Mouse (Mus musculus) left cerebral cortex, postnatal 25 days (tissue): Measurements from ENCODE around the gene Tcp10b. TPM values are rescaled to one million over a fixed set of nuclear protein-coding genes. Genes with fewer than 3 reads are reported as not detected.
"Not testable (repeated sequence)": the region's sequence is repeated elsewhere in the genome, so short reads cannot be mapped to it uniquely, and the experiment has no call there.

Experiments
- DNase-seq, 2 experiments: peaks; one replicate each; pipeline ENCODE4 v3.0.0; 2022; ENCODE audit warnings: low spot score in 2 of 2, mixed read lengths in 1 of 2
- intact Hi-C: fragments of 180-260 bp; cut with DNase I; formaldehyde crosslinking; loops from one replicate; pipeline ENCODE4 v1.15.1; 2025
- total RNA-seq, 2 experiments: library from RNA; stranded (reverse); gene quantifications; 2 replicates each; pipeline ENCODE4 v1.2.3; 2021

Gene Tcp10b
- under 1 TPM; 0.23 to 0.30 TPM for total RNA-seq

DNA sequence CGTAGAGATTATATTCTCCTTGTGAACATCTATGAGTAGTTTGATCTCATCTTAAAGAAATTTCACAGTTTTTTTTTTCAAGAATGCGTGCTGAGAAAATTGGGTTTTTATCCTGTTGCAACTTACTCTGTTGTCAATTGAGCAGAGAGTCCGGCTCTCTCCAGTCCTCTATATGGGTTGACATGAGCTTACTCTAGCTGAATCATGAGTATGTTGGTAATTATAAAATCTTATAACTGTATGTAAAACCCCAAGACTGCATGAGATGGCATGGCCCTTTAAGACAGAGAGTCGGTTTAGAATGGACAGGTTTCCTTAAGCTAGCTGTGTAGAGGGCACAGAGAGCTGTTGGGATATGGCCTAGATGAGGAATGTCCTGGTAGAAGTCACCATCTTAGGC lies at the start of gene Tcp10b:
Gene Tcp10b (plus strand): TSS at position 301 of the 400 bp plus-strand sequence.
- DNase-seq, intact Hi-C loops: not testable (repeated sequence)

GRCm38 (mm10) chr17:13013316-13013715 lies 47.6 kb upstream of the Tcp10b start:
- intact Hi-C loops = no loop called here

GRCm38 (mm10) chr17:13036627-13037192 lies 24.2 kb upstream of the Tcp10b start:
- intact Hi-C loops, DNase-seq: not testable (repeated sequence)

More at GRCm38 (mm10) chr17:13013316-13013715, 47.6 kb upstream of the Tcp10b start:
- no peak for DNase-seq

GRCm38 (mm10) chr17:13043846-13044673 lies 16.8 kb upstream of the Tcp10b start:
- DNase-seq = peak; percentile 61 to 69
- intact Hi-C loops = not testable (repeated sequence)

GRCm38 (mm10) chr17:13052124-13052813 lies 8.6 kb upstream of the Tcp10b start, which contains the start of gene Gpr31b:
TSS of gene Gpr31b (minus strand) at chr17:13052296.
- intact Hi-C loops, DNase-seq: not testable (repeated sequence)

- intact Hi-C loops, DNase-seq: not testable (repeated sequence)
Measured at GRCm38 (mm10) chr17:13062882-13063281, 2.0 kb downstream of the Tcp10b start.

DNA sequence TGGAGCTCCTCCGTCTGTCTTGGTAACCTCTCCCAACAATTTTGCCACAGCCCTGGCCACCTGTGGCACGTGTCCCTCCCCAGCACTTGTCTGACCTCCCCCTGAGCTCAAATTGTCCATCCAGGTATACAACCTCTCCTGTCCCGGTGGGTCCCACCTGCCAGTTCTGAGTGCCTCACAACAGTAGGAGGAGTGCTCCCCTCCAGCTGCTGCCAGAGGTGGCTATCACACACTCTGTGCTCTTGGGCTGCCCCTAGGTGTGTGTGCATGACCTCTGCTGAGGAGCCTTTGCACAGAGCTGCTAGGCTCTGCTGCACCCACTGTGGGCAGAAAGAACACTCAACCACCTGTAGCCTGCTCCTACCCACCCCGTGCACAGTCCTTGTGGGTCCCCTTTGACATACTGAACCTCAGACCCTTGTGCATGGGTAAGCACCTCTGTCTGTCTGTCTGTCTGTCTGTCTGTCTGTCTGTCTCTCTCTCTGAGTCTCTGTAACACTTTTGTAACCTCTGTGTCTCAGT lies 7.0 kb downstream of the Tcp10b start:
- intact Hi-C loops, DNase-seq: not testable (repeated sequence)

DNA sequence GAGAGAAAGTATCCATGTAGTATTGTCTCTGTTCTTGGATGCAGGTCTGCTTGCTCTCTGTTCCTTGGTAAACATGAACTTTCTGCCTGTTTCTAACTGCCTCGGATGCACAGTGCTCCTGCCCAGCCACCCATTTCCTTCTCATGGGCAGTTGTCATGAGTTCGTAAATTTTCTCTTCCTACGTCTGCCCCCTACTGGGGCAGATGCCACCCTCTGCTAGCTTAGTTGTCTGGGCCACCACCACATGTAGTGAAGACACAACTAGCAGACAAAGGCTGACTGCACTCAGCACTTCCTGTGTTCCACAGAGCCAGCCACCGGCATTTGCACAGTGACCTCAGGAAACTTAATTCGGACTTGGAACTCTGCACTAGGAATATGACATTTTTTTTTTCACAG lies 8.3 kb downstream of the Tcp10b start:
- DNase-seq, intact Hi-C loops: not testable (repeated sequence)

DNA sequence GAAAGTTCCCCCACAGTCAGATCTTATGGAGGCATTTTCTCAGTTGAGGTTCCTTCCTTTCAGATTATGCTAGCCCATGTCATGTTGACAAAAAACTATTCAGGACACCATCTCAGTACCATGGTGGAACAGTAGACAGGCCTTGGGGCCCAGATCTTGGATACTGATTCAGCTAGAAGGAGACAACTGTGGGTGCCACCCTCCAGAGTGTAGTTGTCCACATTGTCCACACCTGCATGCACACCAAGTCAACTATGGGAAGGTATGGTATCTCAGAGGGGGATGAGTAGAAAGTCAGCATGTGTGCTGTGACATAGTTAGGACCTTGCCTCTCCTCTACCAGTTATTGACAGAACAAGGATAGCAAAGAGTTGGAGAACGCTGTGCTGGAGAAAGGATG lies 30.6 kb downstream of the Tcp10b start:
- intact Hi-C loops = not testable (repeated sequence)

DNA sequence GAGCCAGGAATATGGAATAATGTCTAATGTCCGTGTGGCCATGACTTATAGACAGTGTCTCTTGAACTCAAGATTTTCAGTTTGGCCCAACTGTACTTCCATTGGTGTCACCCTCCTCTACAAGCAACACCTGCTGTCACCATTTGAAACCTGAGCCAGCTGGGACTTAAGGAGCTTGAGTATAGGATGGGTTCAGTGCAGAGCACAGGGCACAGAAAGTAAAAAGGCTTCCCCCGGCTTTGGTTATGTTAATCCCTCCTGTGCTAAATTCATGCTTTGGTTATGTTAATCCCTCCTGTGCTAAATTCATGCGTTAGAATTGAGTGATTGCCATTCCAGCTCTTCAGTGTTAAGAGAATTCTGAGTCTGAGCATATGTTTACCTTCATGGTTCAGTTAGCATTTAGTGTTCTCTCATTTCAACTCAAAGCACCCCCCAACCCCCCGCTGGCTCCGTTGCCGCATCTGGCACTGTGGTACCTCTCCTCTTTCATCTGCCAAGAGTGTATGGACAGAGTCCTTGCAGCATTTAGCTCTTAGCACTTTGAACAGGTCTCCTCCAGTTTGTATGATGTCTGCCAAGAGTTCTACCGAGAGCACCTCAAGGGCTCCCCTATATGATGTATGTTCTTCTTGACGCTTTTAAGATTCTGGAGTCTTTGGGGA lies 31.3 kb downstream of the Tcp10b start:
- DNase-seq, intact Hi-C loops: not testable (repeated sequence)

More for the DNA sequence above, 30.6 kb downstream of the Tcp10b start:
- not testable (repeated sequence) for DNase-seq

- intact Hi-C loops = not testable (repeated sequence)
Measured at GRCm38 (mm10) chr17:13092960-13093359, 32.1 kb downstream of the Tcp10b start.

DNA sequence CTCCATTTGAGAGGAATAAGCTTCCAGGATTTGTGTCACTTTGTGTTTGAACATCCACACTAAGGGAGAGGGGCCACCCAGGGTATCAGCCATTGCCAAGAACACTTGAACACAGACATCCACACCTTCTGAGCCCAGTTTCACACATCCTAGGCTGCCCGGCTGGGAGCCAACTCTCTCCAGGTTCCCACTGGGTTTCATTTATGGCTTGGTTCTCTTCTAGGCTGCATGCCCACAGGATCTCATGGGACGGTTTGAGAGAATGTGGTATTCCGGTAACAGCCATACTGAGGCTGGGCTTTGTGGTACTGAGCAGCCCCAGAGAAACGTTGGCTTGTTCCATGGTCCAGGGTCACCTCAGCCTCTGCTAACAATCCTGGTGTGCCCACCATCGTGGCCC lies 45.7 kb downstream of the Tcp10b start:
- peak in 1 of 2 experiments; percentile 49 for DNase-seq
- intact Hi-C loops = not testable (repeated sequence)

More at GRCm38 (mm10) chr17:13092960-13093359, 32.1 kb downstream of the Tcp10b start:
- DNase-seq = not testable (repeated sequence)

DNA sequence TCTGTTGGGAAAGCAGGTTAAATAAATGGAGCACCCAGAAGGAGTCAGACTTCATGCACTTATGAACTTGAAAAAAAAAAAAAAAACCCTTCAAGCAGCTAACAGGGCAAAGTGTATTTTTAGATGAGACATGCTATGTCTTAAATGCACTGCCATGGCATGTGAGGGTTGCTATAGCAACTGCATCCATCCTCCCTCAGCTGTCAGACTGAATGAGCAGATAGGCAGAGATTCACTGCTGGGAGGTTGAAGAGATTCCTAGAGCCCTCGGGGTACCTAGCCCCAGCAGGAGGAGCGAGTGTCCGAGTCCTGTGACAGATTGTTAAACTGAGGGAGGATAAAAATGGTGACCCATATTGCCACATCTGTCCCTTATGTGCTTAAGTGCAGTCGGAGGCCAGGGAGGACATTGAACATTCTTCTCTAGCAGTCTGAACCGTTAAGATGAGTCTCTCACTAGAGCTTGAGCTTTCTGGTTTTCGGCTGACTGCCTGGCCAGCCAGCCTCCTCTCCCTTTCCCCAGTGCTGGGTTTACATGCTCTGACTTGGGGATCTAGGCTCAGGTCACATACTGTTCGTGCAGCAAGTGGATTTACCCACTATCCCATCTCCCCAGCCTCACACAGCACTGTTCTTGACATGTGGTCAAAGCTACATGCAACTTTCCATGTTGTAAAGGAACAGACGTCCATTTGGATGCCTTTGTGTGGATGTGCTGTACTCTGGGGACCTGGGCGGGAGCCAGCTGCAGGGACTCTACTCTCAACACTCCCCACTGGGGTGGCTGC lies 51.8 kb downstream of the Tcp10b start:
- intact Hi-C loops, DNase-seq: not testable (repeated sequence)

DNA sequence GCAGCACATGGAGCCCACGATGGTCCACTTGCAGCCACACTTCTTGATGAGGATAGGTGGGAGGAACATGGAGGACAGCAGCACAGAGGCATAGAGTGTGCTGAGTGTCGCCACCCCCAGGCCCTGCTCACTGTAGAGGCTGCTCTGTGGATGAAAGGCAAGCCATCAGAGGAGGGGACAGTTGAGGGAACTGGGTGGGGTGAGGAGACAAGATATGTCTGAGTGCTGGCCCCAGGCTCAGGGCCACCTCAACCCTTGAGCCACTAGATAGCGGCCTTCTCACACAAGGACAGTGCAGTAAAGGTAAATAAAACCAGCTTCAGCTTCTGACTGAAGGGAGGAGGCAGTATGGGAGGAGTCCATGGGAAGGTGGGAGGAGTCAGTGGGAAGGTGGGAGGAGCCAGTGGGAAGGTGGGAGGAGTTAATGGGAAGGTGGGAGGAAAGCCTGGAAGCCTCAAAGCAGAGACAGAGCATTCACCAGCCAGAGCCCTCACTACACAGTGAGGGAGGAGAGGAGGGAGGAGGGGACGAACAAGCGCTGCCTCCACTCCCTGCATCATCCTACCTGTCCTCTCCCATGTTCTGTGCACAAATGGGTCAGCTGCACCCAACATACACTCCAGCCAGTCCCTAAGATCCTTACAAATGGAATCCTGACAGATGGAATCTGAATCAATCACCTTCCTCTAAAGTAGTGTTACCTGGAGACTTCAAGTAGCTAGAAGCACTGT lies 62.6 kb downstream of the Tcp10b start:
- intact Hi-C loops = not testable (repeated sequence)

GRCm38 (mm10) chr17:13124241-13124640 lies 63.3 kb downstream of the Tcp10b start:
- DNase-seq, intact Hi-C loops: not testable (repeated sequence)

More for the DNA sequence above, 62.6 kb downstream of the Tcp10b start:
- DNase-seq = not testable (repeated sequence)

DNA sequence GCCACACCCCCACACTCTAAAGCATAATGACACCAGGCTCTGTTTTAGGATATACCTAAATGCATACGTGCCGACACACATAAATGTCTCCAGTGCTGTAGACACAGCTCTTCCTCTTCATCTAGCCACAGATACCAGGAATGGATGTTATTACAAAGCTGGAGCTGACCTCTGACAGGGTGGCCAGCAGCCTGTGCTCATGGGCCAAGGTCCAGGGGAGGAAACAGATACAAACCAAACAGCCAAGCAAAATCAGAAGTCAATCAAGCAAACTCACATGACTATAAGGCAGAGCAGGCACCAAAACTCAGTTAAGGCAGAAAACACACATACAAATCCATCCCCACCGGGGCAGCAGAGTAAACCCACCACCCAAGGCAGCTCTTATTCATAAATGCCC lies 68.4 kb downstream of the Tcp10b start:
- DNase-seq, intact Hi-C loops: not testable (repeated sequence)

DNA sequence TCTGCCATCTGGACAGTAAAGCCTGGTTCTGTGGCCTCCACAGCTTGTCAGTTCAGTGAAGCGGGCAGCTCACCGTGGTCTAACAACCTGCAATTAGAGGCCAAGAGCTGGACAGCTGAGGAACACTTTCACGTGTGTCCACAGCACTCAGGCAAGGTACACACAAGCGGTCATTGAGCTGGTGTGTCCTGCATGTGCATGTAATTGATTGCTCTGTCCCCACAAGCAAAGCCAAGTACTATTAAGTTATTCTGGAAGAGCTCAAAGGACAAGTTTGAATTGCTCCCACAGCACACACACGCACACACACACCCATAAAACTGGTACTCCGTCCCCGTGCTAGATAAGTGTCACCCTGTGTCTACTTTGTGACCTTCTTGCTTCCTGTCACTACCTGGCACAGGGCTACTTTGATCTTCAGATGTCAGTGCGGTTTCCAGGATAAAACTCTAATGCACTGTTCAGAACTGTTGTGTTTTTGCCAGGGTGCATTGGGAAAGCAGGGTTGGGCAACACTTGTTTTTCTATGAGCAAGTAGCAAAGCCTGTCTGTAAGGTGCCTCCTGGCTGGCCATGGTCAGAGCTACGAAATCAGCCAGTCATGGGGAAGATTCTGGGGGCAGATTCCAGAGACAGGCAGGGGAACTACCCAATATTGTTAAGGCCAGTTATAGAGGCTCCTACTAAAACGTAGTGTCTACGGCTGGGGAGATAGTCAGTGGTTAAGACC lies 69.0 kb downstream of the Tcp10b start:
- intact Hi-C loops, DNase-seq: not testable (repeated sequence)
